Mouse (Mus musculus) heart, adult 8-10 months (tissue): ENCODE measurements around the gene Hdac6. TPM values are rescaled to one million over a fixed set of nuclear protein-coding genes. Genes with fewer than 3 reads are reported as not detected.

Experiments used
- DNase-seq: peaks from one replicate; pipeline ENCODE4 v3.0.0; 2022; ENCODE audit warnings: low spot score
- total RNA-seq, 4 experiments: library from RNA; stranded (reverse); gene quantifications; 2 replicates each; pipeline ENCODE4 v1.2.4; 2022

The Hdac6 gene
- total RNA-seq, result 10 to 100 TPM; 10.4 to 11.5 (median 10.9) TPM

- no peak for DNase-seq
These were observed at the start of gene Hdac6 for GRCm38 (mm10) chrX:7947108-7947899. Gene Hdac6 (minus strand): TSS chrX:7947889.

GRCm38 (mm10) chrX:7993068-7993735 is 45.5 kb upstream of the Hdac6 start:
- no peak for DNase-seq

GRCm38 (mm10) chrX:7992379-7993067 is 44.8 kb upstream of the Hdac6 start:
- DNase-seq, result no peak

- DNase-seq, result no peak
These were observed 33.7 kb upstream of the Hdac6 start for GRCm38 (mm10) chrX:7981368-7981767.

DNA sequence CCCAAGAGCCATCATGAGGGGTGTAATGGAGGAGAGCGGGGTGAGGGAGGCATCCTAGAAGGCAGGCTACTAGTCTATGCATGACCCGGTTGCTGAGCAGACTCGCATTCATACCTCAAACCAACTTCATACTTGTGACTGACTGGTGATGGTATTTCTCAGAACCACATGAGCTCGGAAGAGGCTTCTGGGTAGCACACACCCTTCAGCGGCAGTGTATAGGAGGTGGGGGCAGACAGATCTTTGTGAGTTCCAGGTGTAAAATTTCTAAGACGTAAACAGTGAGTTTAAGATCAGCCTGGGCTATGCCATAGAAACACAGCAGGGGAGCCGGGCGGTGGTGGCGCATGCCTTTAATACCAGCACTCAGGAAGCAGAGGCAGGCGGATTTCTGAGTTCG is 30.2 kb upstream of the Hdac6 start, which contains the start of gene Gata1:
Gene Gata1, minus strand, starts transcription at position 180 of the 400 bp plus-strand sequence.
- no peak for DNase-seq

- DNase-seq, result no peak
These were observed 23.6 kb upstream of the Hdac6 start for GRCm38 (mm10) chrX:7971292-7971691.

DNA sequence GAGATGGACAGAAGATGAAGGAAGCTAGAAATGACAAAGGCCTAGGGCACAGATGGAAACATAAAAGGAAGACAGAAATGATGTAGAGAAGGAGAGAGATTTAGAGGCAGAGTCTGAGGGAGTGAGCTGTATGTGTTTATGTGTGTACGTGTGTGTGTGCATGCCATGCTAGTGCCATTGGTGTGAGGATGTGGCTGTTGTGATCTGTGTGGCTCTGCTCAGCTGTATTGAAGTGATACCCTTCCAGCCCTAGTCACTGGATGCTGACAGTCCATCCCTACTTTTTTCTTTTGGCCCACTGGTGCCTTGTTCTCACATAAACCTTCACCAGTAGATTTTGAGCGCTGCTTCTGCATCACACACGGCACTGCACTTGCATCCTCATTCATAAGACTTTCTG is 21.2 kb upstream of the Hdac6 start:
- DNase-seq, result no peak

- DNase-seq, result no peak
These were observed 20.5 kb upstream of the Hdac6 start for GRCm38 (mm10) chrX:7968226-7968625.

- DNase-seq, result no peak
These were observed 20.0 kb upstream of the Hdac6 start for GRCm38 (mm10) chrX:7967596-7968201.

DNA sequence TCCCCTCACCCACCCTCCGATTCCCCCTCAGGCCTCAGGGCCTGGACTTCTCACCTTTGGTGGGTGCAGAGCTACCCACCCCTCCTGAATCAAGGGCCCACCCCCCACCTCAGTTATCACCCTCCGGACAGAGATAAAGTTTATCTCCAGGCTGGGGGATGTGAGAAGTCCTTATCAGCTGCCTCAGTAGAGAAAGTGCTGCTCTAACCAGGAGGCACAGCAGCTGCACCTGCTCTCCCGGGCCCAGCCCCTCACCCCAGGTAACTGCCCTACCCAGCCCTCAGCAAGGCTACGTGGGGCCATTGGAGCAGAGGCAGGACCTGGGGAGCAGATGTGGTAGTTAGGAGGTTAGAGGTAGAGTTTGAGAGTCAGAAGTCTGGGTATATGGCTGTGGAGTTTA is 18.5 kb upstream of the Hdac6 start:
- no peak for DNase-seq

- DNase-seq, result no peak
These were observed 16.3 kb upstream of the Hdac6 start for GRCm38 (mm10) chrX:7963829-7964626.

GRCm38 (mm10) chrX:7958868-7959267 is 11.2 kb upstream of the Hdac6 start:
- DNase-seq, result no peak

GRCm38 (mm10) chrX:7950091-7950490 is 2.4 kb upstream of the Hdac6 start:
- no peak for DNase-seq

- peak; percentile 93 for DNase-seq
These were observed 307 bp upstream of the Hdac6 start for GRCm38 (mm10) chrX:7947900-7948492.

DNA sequence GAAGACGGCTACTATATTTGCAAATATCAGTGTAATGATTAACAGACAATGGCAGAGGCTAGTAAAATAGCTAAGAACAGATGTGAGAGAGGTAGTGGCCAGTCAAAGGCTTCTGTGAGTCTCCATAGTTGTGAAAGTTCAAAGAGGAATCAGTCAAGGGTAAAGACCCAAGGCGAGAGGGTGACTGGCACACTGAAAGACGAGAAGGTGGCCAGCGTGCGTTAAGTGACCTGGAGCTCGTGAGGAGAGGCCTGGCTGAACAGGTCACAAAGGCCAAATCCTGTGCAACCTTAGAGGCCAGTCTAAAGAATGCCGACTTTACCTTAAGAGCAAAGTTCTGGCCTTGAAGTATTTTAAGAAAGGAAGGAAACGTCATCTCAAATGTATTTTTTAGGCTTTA is 2.1 kb downstream of the Hdac6 start:
- DNase-seq, result no peak

DNA sequence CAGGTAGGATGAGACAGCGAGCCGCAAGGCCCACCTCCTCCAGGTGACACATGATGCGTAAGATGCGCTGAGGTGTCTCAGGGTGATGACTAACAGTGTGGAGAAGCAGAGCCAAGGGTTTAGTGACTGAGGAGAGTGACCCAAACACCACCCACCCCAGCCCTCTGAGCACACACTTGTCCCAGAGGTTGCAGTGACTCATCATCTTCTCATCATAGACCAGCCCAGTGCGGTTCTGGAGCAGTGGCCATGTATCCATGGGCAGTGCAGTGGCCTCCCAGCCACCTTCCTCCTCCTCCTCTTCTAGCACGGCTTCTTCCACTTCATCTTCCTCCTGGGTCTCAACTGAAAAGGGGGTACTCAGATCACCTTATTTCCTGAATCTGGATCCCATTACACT is 10.0 kb downstream of the Hdac6 start:
- no peak for DNase-seq

DNA sequence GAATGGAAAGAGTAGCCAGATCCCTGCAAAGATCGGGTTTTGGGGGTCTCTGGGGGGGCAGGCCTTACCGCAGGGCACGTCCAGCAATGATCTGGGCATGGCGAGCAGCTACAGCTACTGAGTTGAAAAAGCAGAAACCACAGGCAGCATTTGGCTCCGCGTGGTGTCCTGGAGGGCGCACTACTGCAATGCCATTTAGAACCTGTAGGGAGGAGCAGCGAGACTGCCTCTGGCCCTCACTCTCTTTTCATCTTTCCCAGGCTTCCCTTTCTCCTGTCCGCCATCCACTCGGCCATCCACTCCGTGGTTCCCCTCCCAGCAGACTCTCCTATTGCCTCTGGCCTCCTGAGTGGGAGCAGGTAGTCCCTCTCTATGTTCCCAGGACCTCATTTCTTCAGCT is 10.8 kb downstream of the Hdac6 start:
- no peak for DNase-seq

DNA sequence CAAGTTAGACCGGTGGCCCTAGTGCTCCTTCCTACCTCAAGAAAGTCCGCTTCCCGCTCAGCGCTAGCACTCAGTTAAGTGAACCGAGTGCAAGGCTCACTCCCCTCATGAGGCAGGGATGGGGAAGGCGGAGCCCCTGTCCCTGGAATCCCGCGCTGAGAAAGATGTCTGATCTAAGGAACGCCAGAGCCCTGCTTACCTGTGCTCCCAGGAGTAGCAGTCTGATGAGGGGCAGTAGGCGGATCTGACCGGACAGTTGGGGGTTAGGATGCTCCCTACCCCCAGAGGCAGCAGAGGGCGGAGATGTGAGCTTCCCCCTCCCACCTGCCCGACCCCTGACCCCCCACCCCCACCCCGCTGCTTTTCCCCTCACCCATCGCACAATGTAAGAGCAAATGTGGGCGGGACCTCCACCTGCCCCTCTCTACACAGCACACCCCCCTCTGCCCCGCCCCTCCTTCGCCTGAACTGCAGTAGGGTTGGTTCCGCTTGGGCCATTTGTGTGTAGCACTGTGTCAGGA is 19.4 kb downstream of the Hdac6 start, which contains the start of gene Eras:
Gene Eras, minus strand, starts transcription at position 338 of the 521 bp plus-strand sequence.
- no peak for DNase-seq

- no peak for DNase-seq
These were observed 20.6 kb downstream of the Hdac6 start for GRCm38 (mm10) chrX:7927116-7927515.

DNA sequence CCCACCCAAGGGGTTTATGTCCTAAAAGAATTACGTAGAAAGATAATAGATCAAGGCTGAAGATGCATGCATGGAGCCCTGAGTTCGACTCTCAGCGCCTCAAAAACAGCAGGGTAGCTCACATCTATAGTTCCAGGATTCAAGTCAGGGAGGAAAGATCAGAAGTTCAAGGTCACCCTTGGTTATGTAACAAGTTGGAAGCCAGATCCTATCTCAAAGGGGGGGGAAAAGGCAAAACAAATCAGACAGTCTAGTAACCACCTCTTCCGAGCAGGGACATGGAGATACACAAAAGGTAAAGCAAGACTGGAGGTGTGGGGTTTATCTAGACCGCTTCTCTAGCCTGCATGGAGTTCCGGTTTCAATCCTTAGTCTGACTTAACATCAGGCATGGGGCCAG is 21.4 kb downstream of the Hdac6 start:
- no peak for DNase-seq

GRCm38 (mm10) chrX:7922032-7922431 is 25.7 kb downstream of the Hdac6 start:
- no peak for DNase-seq
